Mouse (Mus musculus): Measurements from ENCODE around the gene Tent5d. TPM values are rescaled to one million over a fixed set of nuclear protein-coding genes. Genes with fewer than 3 reads are reported as not detected.

Gene Tent5d
- polyA plus RNA-seq, 1 experiment = not detected

DNA sequence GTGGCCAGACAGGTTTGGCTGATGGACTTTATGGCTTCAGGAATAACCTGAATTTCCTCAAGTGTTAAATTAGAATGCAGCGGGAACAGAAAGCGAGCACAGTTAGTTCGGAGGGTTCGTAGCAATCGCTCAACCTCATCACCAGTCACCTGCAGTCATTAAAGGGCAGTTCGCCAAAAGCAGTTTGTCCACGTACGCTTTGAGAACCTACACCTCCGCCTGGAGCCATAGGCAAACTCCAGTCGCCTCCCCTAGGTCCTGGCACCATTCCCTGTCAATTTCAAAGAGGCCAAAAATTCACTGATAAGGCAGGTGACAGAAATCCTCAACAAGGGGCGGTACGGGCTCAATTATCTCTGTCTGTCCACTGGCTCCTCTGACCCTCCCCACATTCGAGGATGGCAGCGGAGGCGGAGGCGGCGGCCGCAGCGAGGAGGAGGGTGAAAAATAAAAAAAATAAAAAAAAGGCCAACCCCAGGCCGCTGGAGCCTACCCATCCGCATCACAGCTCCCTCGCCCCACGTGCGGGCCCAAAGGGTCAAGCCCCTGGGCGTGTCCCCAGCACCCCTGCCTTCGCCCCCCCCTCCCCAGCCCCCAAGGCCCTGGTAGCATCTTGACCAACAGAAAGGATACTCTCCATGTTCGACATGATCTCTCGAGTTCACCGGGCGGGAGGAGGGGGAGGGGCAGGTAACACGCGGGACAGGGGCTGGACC, 23.3 kb downstream of the Tent5d start:
- Histone ChIP-seq H3K27ac (ENCODE audit: insufficient read depth, low read depth, low read length) (no peak overlapping the region), H3K4me1 (ENCODE audit: control insufficient read depth, insufficient read depth, low read length) (no peaks in the 10 kb centered on the region), H3K36me3 (ENCODE audit: control insufficient read depth, insufficient read depth, low read length) (no peaks in the 10 kb centered on the region), H3K27me3 (replicated peaks; ENCODE audit: control insufficient read depth, insufficient read depth, low read length) (no peaks in the 10 kb centered on the region), H3K4me3 (ENCODE audit: insufficient read depth, low read depth, low read length) (peak overlapping the region; percentile 96)
- no peak for TF ChIP-seq POLR2A (IDR thresholded peaks at IDR 0.05; ENCODE audit: low read depth, low read length)
- TF ChIP-seq CTCF (conservative IDR thresholded peaks at IDR 0.05; ENCODE audit: insufficient read depth, insufficient read length, low read depth, low read length) = no peak
- peak; percentile 52 for DNase-seq
- WGBS = 2% methylated on average over 32 of the region's 32 CpGs

GRCm38 (mm10) chrX:107816218-107816554, 23.8 kb downstream of the Tent5d start, which contains the start of gene 2610002M06Rik:
TSS of gene 2610002M06Rik (minus strand) at chrX:107816334.
- 4% methylated on average over 16 of the region's 28 CpGs for WGBS
- H3K36me3 ChIP-seq (ENCODE audit: control insufficient read depth, insufficient read depth, low read length) = no peaks in the 10 kb centered on the region
- no peak within 1 kb of the TSS for H3K27ac ChIP-seq (ENCODE audit: insufficient read depth, low read depth, low read length)
- H3K27me3 ChIP-seq (replicated peaks; ENCODE audit: control insufficient read depth, insufficient read depth, low read length) = no peaks in the 10 kb centered on the region
- peak within 1 kb of the TSS; percentile 96 for H3K4me3 ChIP-seq (ENCODE audit: insufficient read depth, low read depth, low read length)
- H3K4me1 ChIP-seq (ENCODE audit: control insufficient read depth, insufficient read depth, low read length) = no peaks in the 10 kb centered on the region
- DNase-seq = peak; percentile 93
- no peak for TF ChIP-seq POLR2A (IDR thresholded peaks at IDR 0.05; ENCODE audit: low read depth, low read length)
- peak; percentile 71 for TF ChIP-seq CTCF (conservative IDR thresholded peaks at IDR 0.05; ENCODE audit: insufficient read depth, insufficient read length, low read depth, low read length)

GRCm38 (mm10) chrX:107816726-107817125, 24.3 kb downstream of the Tent5d start:
- H3K36me3 ChIP-seq (ENCODE audit: control insufficient read depth, insufficient read depth, low read length) = no peaks in the 10 kb centered on the region
- 83% methylated on average over 6 of the region's 6 CpGs for WGBS
- no peak for TF ChIP-seq POLR2A (IDR thresholded peaks at IDR 0.05; ENCODE audit: low read depth, low read length)
- TF ChIP-seq CTCF (conservative IDR thresholded peaks at IDR 0.05; ENCODE audit: insufficient read depth, insufficient read length, low read depth, low read length) = no peak
- H3K27me3 ChIP-seq (replicated peaks; ENCODE audit: control insufficient read depth, insufficient read depth, low read length) = no peaks in the 10 kb centered on the region
- H3K4me3 ChIP-seq (ENCODE audit: insufficient read depth, low read depth, low read length) = no peak overlapping the region
- no peak for DNase-seq
- no peak overlapping the region for H3K27ac ChIP-seq (ENCODE audit: insufficient read depth, low read depth, low read length)
- no peaks in the 10 kb centered on the region for H3K4me1 ChIP-seq (ENCODE audit: control insufficient read depth, insufficient read depth, low read length)

DNA sequence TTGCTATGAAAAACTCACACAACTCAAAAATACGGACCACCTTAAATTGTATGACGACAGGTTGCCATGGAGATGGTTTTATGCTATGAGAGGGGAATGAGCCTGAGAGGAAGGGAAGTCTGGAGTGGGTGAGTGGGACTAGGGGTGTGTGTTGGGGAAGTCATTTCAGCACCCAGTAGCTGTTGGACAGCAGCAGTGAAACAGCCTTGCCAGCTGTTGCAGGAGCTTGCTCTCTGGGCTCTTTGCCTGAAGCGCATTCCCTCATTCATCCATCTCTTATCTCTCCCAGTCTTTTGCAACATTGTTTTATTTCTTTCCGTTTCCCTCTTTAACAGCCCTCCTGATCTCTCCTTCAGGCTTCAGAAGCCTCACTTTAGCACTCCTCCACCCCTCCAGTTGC, 65.8 kb downstream of the Tent5d start:
- DNase-seq = no peak
- H3K4me1 ChIP-seq (ENCODE audit: control insufficient read depth, insufficient read depth, low read length) = no peaks in the 10 kb centered on the region
- no peak overlapping the region for H3K27ac ChIP-seq (ENCODE audit: insufficient read depth, low read depth, low read length)
- H3K27me3 ChIP-seq (replicated peaks; ENCODE audit: control insufficient read depth, insufficient read depth, low read length) = no peaks in the 10 kb centered on the region
- H3K4me3 ChIP-seq (ENCODE audit: insufficient read depth, low read depth, low read length) = no peak overlapping the region
- WGBS = 20% methylated on average over 4 of the region's 4 CpGs
- H3K36me3 ChIP-seq (ENCODE audit: control insufficient read depth, insufficient read depth, low read length) = no peaks in the 10 kb centered on the region
- TF ChIP-seq POLR2A (IDR thresholded peaks at IDR 0.05; ENCODE audit: low read depth, low read length) (no peak), CTCF (conservative IDR thresholded peaks at IDR 0.05; ENCODE audit: insufficient read depth, insufficient read length, low read depth, low read length) (no peak)

Other genes with a start within 250 kb of the Tent5d start
- gene Tbx22, start 124.6 kb upstream of the Tent5d start, polyA plus RNA-seq (2012; rRNA removed) = not detected in 2 replicates
- gene 2610002M06Rik, start 23.7 kb downstream of the Tent5d start, polyA plus RNA-seq (2012; rRNA removed) = 3.1 and 3.6 TPM in 2 replicates
- gene Gm732, start 155.9 kb downstream of the Tent5d start, polyA plus RNA-seq (2012; rRNA removed) = not detected in 2 replicates